Comparison of ENCODE assay signal across 25 mouse cellular contexts in the genomic region with DNA sequence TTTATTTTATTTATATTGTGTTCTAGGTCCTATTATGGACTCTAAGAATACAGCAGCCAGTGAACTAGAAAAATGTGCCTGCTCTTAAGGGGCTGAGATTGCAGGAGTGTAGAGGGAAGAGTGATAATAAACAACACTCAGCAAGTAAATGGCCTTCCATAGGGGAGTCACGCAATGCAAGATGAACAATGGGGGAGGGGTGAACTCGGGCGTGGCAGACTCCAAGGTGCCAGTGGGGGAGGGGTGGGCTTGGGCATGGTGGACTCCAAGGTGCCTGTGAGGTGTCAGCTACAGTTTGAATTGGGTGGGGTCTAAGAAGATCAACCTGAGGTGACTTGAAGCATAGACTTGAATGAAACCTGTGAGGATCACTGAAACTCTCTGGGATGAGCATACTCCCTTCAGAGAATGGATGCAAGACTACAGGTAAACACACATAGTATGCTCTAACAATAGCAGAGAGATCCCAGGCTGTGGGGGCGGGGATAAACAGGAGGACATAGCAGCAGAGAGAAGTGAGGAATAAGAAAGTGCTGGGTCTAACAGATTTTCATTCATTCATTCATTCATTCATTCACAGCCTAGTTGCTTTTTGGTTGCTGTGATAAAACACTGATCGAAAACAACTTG.
DNase-seq lines count a peak whose midpoint lies in the region; ATAC-seq and TF ChIP-seq lines count a peak whose summit lies in the region.
"Had no signal": no experiment of that assay in that cellular context is flagged by ENCODE, and none has a peak within 500 bp of the region (broad histone marks: within the 10 kb centered on the region; RNA-seq: fewer than 3 reads in every experiment).

No protein-coding gene starts in this region.

- H3K4me3 ChIP-seq in hindbrain, embryonic 15.5 days = no peak overlapping the region
- H3K4me3 ChIP-seq in hindbrain, postnatal 0 days (ENCODE audit: low read length) = no peak overlapping the region
- H3K4me3 ChIP-seq in ES-Bruce4 (ENCODE audit: low read depth, low read length) = no peak overlapping the region
- H3K4me3 ChIP-seq: embryonic facial prominence, embryonic 10.5 days; embryonic facial prominence, embryonic 12.5 days; forebrain, embryonic 13.5 days; forebrain, embryonic 15.5 days had no signal

- H3K4me2 ChIP-seq in hindbrain, embryonic 15.5 days = no peak overlapping the region
- no peak overlapping the region for H3K4me2 ChIP-seq in hindbrain, postnatal 0 days (ENCODE audit: low read depth, low read length)
- H3K4me2 ChIP-seq: embryonic facial prominence, embryonic 12.5 days; forebrain, embryonic 13.5 days; forebrain, embryonic 15.5 days had no signal

- no peaks in the 10 kb centered on the region; the same call in 1 of the 2 replicates for H3K4me1 ChIP-seq in hindbrain, embryonic 15.5 days (replicated peaks)
- no peaks in the 10 kb centered on the region for H3K4me1 ChIP-seq in hindbrain, postnatal 0 days (ENCODE audit: insufficient read depth, low read length)
- H3K4me1 ChIP-seq in ES-Bruce4 (ENCODE audit: control insufficient read depth, insufficient read depth, low read length) = no peaks in the 10 kb centered on the region

- TF ChIP-seq CTCF in hindbrain, postnatal 0 days (IDR thresholded peaks at IDR 0.05; ENCODE audit: low read depth) = no peak
- TF ChIP-seq CTCF in ES-Bruce4 (IDR thresholded peaks at IDR 0.05; ENCODE audit: low read depth, low read length) = no peak

- no peaks in the 10 kb centered on the region for H3K27me3 ChIP-seq in hindbrain, embryonic 15.5 days
- H3K27me3 ChIP-seq in hindbrain, postnatal 0 days (ENCODE audit: insufficient read depth, low read length) = no peaks in the 10 kb centered on the region
- H3K27me3 ChIP-seq in ES-Bruce4 (ENCODE audit: control insufficient read depth, insufficient read depth, low read length, poor library complexity, severe bottlenecking) = no peaks in the 10 kb centered on the region
- H3K27me3 ChIP-seq: CH12.LX; embryonic facial prominence, embryonic 12.5 days; forebrain, embryonic 13.5 days; forebrain, embryonic 15.5 days had no signal

- no peak overlapping the region for H3K27ac ChIP-seq in hindbrain, embryonic 15.5 days (replicated peaks)
- H3K27ac ChIP-seq in hindbrain, postnatal 0 days = no peak overlapping the region
- H3K27ac ChIP-seq in ES-Bruce4 (ENCODE audit: insufficient read depth, low read length) = no peak overlapping the region
- H3K27ac ChIP-seq: embryonic facial prominence, embryonic 10.5 days; embryonic facial prominence, embryonic 12.5 days; forebrain, embryonic 13.5 days; forebrain, embryonic 15.5 days had no signal

- 81% methylated on average over 5 of the region's 5 CpGs for WGBS in hindbrain, embryonic 15.5 days
- 89% methylated on average over 5 of the region's 5 CpGs for WGBS in hindbrain, postnatal 0 days

- peak; percentile 69 for DNase-seq in heart, adult 11 months
- no peak for DNase-seq in heart, postnatal 14 days
- DNase-seq in hindbrain, postnatal 0 days (ENCODE audit: low spot score) = no peak
- DNase-seq in ZHBTc4 (ENCODE audit: low read depth, low spot score) = peak; percentile 25
- DNase-seq in ovary, postnatal 10 days (ENCODE audit: low spot score) = no peak
- DNase-seq: adrenal gland, adult 2 months; adrenal gland, postnatal 10 days; adrenal gland, postnatal 25 days; B cell, adult 2 months; cerebellum, adult 11-12 months; cerebellum, adult 2 months; cerebellum, adult 9-10 months; cerebellum, postnatal 10 days; cerebellum, postnatal 25 days; forebrain, postnatal 0 days had no signal

- H3K9ac ChIP-seq in hindbrain, embryonic 15.5 days = no peak overlapping the region
- no peak overlapping the region for H3K9ac ChIP-seq in hindbrain, postnatal 0 days (replicated peaks; ENCODE audit: low read length)
- no peak overlapping the region for H3K9ac ChIP-seq in ES-Bruce4 (ENCODE audit: low read depth, poor library complexity, severe bottlenecking)
- H3K9ac ChIP-seq: embryonic facial prominence, embryonic 12.5 days; forebrain, embryonic 13.5 days; forebrain, embryonic 15.5 days; forebrain, postnatal 0 days had no signal

- H3K36me3 ChIP-seq in hindbrain, embryonic 15.5 days = no peaks in the 10 kb centered on the region
- H3K36me3 ChIP-seq in hindbrain, postnatal 0 days (ENCODE audit: insufficient read depth, low read length) = no peaks in the 10 kb centered on the region
- no peaks in the 10 kb centered on the region for H3K36me3 ChIP-seq in ES-Bruce4 (ENCODE audit: control insufficient read depth, insufficient read depth, low read length, poor library complexity, severe bottlenecking)
- H3K36me3 ChIP-seq: embryonic facial prominence, embryonic 10.5 days; embryonic facial prominence, embryonic 12.5 days; forebrain, embryonic 15.5 days; G1E had no signal

- intact Hi-C loops in heart, postnatal 14 days (cut with DNase I) = no loop called here

- ATAC-seq in hindbrain, embryonic 15.5 days (ENCODE audit: low FRiP score, low read depth) = 0 out of 2 replicates have a peak, but pooled peaks have one; percentile 19
- no peak for ATAC-seq in hindbrain, postnatal 0 days
- ATAC-seq: CD4-positive, CD25-positive, alpha-beta regulatory T cell, adult 4 months; forebrain, embryonic 13.5 days; forebrain, embryonic 15.5 days; forebrain, postnatal 0 days; Patski had no signal

- 0 out of 2 replicates have a peak, but pooled peaks have one; percentile 23 for TF ChIP-seq EP300 in ES-Bruce4 (IDR thresholded peaks at IDR 0.05; ENCODE audit: insufficient read depth, low read depth, low read length)

- H3K9me3 ChIP-seq in hindbrain, embryonic 15.5 days = no peaks in the 10 kb centered on the region
- no peaks in the 10 kb centered on the region for H3K9me3 ChIP-seq in hindbrain, postnatal 0 days (ENCODE audit: low read length)
- H3K9me3 ChIP-seq in ES-Bruce4 (replicated peaks; ENCODE audit: control insufficient read depth, insufficient read depth, low read length, poor library complexity, severe bottlenecking) = no peaks in the 10 kb centered on the region
- H3K9me3 ChIP-seq: embryonic facial prominence, embryonic 10.5 days; embryonic facial prominence, embryonic 12.5 days; forebrain, embryonic 13.5 days; forebrain, embryonic 15.5 days; G1E had no signal

- no peak for TF ChIP-seq POLR2A in ES-Bruce4 (IDR thresholded peaks at IDR 0.05; ENCODE audit: insufficient read depth, low read length)

Comparison
In these comparisons a context has a peak if more than half of its experiments do, and no peak if none do; other contexts are left out.
1. DNase-seq: peak in heart, adult 11 months (single experiment) and ZHBTc4 (single experiment); none in heart, postnatal 14 days (0 of 2), hindbrain, postnatal 0 days (single experiment) and ovary, postnatal 10 days (single experiment).